Mouse (Mus musculus) Patski (cell line): ENCODE data around the gene Abcc9. TPM values are rescaled to one million over a fixed set of nuclear protein-coding genes. Genes with fewer than 3 reads are reported as not detected.
A peak's percentile ranks its signal among the peaks of the same experiment; 100 is the strongest.

ENCODE experiments used
- ATAC-seq: fragments of 100-300 bp; one replicate; pipeline ENCODE4 v1.8.0; 2021
- CTCF ChIA-PET: fragments of 350-600 bp; sonication (Branson Sonifier 250); formaldehyde crosslinking; loops from one replicate; lab custom pipeline; 2022; ENCODE audit warnings: inconsistent platforms; lab: Charles Lee
- POLR2A ChIA-PET: fragments of 350-600 bp; sonication (Branson Sonifier 250); formaldehyde crosslinking; loops from one replicate; lab custom pipeline; 2022; ENCODE audit warnings: antibody characterized with exemption, inconsistent platforms; lab: Charles Lee
- DNase-seq: peaks from one replicate; pipeline ENCODE4 v3.0.0-alpha.2; 2011; ENCODE audit warnings: low read depth, low spot score
- H3K27me3 ChIP-seq: fragments of 371-371 bp; one replicate; pipeline ENCODE4 v1.5.1; 2021
- CTCF ChIP-seq: fragments of 100-300 bp; IDR thresholded peaks from one replicate; pipeline ENCODE4 v1.5.1; 2021
- in situ Hi-C: fragments of 300-500 bp; cut with MboI; formaldehyde crosslinking; loops from 3 replicates; pipeline ENCODE4 v1.11.1; 2018; ENCODE audit warnings: low pct_unique_long_range_greater_than_20kb, mixed read lengths
- polyA plus RNA-seq: library from polyadenylated mRNA; unstranded; gene quantifications from one replicate; pipeline ENCODE4 v1.2.3, GENCODE M21; 2021

Abcc9 gene
- polyA plus RNA-seq, 1 experiment from 2014 or later, result not detected

DNA sequence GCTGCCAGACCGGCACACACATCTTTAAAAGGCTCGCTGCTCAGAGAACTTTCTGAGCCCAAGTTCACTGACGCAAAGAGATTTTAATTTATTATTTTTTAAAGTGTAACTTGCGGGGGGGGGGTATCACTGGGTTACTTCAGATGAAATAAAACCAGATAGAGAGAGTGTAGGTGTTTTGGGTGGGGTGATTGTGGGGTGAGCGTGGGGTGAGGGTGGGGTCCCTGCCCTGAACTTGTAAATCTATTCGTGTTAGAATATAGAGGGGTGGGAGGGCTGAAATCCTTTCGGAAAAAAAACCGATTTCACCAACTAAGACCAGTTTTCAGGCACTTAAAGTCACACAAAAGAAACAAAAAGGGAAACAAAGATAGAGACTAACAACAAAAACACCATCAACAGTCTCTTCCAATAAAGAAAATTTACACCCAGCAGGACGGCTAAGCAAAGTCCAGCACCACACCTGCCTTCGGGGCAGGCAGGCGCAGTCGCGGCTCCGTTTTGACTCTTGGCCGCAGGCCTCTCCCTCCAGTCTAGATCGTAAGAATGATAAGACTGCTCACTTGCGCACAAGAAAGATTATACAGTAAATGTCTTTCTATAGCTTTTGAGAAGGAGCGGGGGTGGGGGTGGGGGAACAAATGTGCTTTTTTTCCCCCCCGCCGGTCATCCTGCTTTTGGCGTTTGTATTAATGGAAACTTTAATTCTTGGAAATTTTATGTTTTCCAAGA, 130.3 kb downstream of the Abcc9 start:
- DNase-seq (no peak), ATAC-seq (no peak)
- H3K27me3 ChIP-seq, result peaks cover 11% of the 10 kb centered on the region
- POLR2A ChIA-PET, result no interaction called here
- TF ChIP-seq CTCF, result no peak
- CTCF ChIA-PET, result no interaction called here
- in situ Hi-C loops, result no loop called here

DNA sequence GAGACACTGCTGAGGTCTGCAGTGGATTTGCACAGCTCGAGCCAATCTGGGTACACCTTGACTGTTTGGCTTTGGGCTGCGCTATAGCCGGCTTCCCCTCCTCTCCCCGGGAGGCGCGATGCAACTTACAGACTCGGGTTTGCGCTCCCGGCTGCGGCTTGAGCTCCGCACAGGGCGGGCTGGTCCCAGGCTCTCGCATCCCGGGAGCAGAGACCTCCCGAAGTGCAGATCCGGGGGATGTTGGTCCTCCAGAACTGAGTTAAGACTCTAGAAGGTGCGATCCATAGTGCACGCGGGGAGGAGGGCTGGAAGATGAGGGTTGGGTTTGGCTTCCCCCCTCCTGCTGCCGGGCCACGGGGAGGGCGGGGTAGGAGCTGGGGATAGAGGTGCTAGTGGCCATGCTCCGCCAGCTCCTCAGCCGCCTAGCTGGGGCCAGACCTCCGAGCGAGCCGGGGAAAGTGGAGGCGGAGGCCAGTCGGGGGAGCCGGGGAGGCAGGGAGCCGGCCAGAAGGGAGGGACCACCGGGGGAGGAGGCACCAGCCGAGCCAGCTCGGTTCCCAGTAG, 131.0 kb downstream of the Abcc9 start, which contains the start of gene Kcnj8:
TSS of gene Kcnj8 (minus strand) at position 560 of the 564 bp plus-strand sequence.
- in situ Hi-C loops, result no loop called here

DNA sequence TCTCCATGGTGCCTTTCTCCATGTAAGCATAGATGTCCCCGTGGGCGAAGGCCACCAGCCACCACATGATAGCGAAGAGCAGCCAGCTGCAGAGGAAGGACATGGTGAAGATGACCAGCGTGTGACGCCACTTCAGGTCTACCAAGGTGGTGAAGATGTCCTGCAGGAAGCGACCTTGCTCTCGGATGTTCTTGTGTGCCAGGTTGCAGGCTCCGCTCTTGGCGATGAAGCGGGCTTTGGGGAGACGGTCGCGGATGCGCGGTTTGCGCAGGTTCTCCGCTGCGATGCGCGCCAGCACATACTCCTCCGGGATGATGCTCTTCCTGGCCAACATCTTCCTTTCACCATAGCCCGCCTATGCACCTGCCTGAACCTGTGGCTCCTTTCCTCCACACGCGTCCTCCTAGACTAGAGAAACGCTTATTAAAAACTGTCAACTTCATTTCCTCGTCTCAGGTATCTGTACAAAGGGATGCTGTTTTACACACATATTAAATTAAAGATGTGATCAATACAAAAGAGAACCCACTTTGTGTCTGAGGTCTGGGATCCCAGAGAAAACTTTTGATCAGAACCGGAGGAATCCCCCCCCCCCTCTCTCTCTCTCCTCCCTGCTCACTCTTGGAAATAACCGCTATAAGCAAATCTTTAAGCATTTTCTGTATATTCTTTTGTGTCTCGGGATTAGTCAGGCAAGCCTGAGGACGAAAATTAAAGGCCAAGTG, 131.9 kb downstream of the Abcc9 start:
- no peak for TF ChIP-seq CTCF
- DNase-seq (no peak), ATAC-seq (no peak)
- ChIA-PET CTCF (no interaction called here), POLR2A (no interaction called here)
- H3K27me3 ChIP-seq, result peaks cover 20% of the 10 kb centered on the region
- in situ Hi-C loops, result no loop called here

More for the DNA sequence above, 131.0 kb downstream of the Abcc9 start, which contains the start of gene Kcnj8:
- ChIA-PET POLR2A (no interaction called here), CTCF (no interaction called here)
- peaks cover 12% of the 10 kb centered on the region for H3K27me3 ChIP-seq
- no peak for TF ChIP-seq CTCF
- no peak for DNase-seq
- ATAC-seq, result peak; percentile 26

DNA sequence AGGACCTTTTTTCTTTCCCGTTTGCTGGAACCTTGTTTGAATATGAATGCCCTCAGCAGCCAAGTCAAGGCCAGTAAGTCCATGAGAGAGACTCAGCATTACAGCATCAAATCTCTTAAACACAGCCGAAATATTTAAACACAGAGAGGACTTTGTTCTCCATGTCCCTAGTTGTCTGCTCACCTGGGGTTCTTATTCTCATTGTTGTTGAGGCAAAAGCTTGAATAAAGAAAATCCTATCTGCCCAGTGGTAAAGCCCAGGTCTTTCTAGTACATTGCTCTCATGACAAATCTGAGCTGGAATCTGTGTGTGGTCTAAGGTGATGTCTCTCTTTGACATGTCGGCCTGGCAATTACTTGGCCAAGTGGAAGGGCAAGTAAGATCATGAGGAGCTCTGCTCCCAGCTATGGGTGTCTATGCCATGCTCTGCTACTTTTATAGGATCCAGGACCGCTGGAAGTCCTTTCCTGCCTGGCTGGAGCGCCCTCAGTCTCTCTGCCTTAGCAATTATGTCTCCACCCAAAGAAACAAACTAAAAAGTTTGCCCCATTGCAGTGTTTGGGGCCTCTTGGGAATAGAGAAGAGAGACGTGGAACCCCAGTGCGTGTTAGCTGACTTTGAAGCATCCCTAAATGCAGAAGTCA, 133.3 kb downstream of the Abcc9 start:
- ChIA-PET CTCF (interaction anchor here (0.9 to 1.2 kb wide), 3 partner anchors 8 to 25 kb away, joined by 3 read pairs; no protein-coding TSS in a partner anchor), POLR2A (no interaction called here)
- TF ChIP-seq CTCF, result no peak
- no peak for ATAC-seq
- H3K27me3 ChIP-seq, result peaks cover 20% of the 10 kb centered on the region
- no peak for DNase-seq
- in situ Hi-C loops, result no loop called here

DNA sequence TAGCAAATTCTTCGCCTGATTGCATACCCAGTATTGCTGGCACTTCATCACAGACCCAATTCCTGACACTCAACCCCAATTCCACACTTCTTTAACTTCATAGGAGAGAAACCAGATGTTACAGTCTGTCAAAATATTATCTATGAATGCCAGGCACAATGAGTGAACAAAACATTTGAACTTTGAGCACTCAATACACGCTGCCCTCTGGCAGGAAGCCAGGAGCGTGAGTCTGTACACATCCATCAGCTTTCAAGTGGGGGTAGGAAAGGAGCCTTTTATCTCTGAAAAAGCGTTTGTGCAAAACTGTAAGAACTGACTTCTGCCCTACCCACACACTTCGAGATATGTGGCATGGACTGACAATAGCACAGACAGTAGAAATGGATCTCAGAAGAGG, 134.7 kb downstream of the Abcc9 start:
- H3K27me3 ChIP-seq, result peaks cover 20% of the 10 kb centered on the region
- ChIA-PET POLR2A (no interaction called here), CTCF (interaction anchor here (1.2 kb wide), 1 partner anchor 9 kb away, joined by 3 read pairs; no protein-coding TSS in a partner anchor)
- ATAC-seq (no peak), DNase-seq (no peak)
- in situ Hi-C loops, result no loop called here
- TF ChIP-seq CTCF, result no peak

DNA sequence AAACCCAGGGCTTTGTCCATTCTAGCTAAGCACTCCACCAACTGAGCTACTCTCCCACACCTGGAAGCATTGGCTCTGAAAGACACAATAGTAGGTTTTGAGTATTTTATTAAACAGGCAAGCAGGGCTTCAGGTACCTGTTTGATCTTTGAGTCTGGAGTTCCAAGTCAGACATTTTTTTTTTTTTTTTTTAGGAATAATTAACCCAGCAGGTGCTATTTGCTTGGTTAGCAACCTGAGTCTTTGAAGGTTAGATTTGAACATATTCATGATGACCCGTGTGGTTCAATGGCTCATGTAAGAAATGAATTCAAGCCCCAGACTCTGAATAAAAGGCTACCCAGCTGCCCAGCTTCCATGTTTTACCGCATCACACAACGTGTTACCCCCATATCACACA, 137.4 kb downstream of the Abcc9 start:
- H3K27me3 ChIP-seq, result peaks cover 12% of the 10 kb centered on the region
- DNase-seq, result no peak
- ATAC-seq, result no peak
- CTCF ChIA-PET, result interaction anchor here (1.0 kb wide), 1 partner anchor 18 kb away, joined by 3 read pairs; no protein-coding TSS in a partner anchor
- in situ Hi-C loops, result no loop called here
- no peak for TF ChIP-seq CTCF
- POLR2A ChIA-PET, result no interaction called here

DNA sequence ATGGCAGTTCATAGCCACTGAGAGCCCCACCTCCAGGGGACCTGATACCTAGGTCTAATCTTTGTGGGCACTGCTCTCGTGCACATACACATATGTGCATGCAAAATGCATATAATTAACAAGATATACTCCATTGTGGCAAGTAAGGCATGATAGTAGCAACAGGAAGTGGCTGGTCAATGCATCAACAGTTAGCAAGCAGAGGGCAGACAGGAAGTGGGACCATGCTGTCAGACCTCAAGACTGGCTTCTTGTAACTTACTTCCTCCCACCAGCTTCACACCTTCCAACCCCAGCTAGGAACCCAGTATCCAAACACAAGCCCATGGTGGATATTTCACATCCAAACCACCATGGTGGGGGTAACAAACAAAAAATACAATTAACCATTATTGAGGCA, 141.0 kb downstream of the Abcc9 start:
- ATAC-seq (no peak), DNase-seq (no peak)
- in situ Hi-C loops, result no loop called here
- ChIA-PET POLR2A (no interaction called here), CTCF (interaction anchor here (0.9 kb wide), 1 partner anchor 8 kb away, joined by 3 read pairs; no protein-coding TSS in a partner anchor)
- H3K27me3 ChIP-seq, result peaks cover 8% of the 10 kb centered on the region
- no peak for TF ChIP-seq CTCF

DNA sequence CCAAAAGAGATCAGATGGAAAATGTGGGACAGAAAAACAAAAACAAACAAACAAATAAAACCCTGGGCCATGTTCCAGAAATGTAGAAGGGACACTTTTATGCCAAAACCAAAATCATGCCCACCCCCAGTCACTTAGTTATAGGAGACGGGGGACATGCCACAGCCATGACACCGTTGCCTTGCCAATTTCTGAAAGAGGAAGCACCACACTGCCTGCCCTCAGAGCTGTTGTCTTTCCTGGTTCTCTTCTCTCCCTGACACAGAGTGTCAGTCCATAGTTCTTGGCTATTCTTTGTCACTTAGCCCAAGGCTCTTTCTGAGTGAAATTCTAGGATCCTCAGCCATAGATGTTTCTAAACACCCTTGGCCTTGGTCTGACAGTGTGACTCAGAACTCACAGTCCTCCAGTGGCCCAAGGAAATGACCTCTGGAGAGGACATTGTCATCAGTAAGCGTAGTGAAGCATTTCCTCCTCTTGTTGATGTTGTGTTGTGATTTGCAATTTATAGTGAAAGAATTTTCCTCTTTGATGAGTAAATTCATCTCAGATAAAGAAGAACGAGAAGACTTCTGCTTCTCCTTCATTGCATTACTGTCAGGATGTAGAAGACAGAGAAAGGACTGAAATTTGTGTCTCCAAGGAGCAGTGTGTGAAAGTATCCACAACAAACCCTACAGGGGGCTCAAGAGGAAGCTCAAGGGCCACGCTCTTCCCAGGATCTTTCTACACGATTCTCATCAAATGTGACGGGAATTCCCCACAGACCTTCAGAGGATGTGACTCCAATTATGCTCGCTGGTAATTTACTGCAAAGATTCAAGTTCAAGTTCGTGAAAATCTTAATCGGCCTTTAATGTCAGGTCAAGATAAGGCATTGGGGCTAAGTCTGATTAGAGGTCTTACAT, 143.1 kb downstream of the Abcc9 start:
- no peak for TF ChIP-seq CTCF
- CTCF ChIA-PET, result interaction anchor here (0.9 to 2.6 kb wide), 8 partner anchors 9 to 176 kb away, joined by 3 to 12 read pairs (median 3); no protein-coding TSS in a partner anchor
- DNase-seq, result no peak
- in situ Hi-C loops, result loop anchor here (10.0 kb wide), 1 partner anchor 166 kb away; no protein-coding TSS in a partner anchor
- no peaks in the 10 kb centered on the region for H3K27me3 ChIP-seq
- ATAC-seq, result no peak
- POLR2A ChIA-PET, result no interaction called here

DNA sequence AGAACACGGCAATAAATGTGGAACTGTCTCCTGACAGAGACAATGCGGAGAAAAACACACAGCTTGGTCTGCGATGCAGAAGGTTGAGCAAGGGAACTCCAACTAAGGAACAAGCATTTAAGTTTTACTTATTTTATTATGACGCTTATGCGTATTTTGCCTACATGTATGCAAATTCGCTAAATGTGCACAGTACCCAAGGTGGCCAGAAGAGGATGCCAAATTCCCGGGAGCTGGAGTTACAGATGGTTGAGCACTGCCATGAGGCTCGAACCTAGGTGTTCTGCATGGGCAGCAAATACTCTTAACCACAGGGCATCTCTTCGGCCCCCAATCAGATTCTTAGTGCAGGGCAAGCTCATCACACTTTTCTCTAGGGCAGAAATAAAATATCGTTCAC, 144.0 kb downstream of the Abcc9 start:
- H3K27me3 ChIP-seq, result no peaks in the 10 kb centered on the region
- peak; percentile 62 for TF ChIP-seq CTCF
- in situ Hi-C loops, result loop anchor here (10.0 kb wide), 1 partner anchor 167 kb away; no protein-coding TSS in a partner anchor
- CTCF ChIA-PET, result interaction anchor here (0.9 to 2.6 kb wide), 8 partner anchors 10 to 177 kb away, joined by 3 to 12 read pairs (median 3); no protein-coding TSS in a partner anchor
- ATAC-seq (no peak), DNase-seq (no peak)
- POLR2A ChIA-PET, result no interaction called here
